Mouse (Mus musculus) Muller cell, postnatal 12 days (primary cell): ENCODE measurements around the gene Rps18.
"Not testable (repeated sequence)": the region's sequence is repeated elsewhere in the genome, so short reads cannot be mapped to it uniquely, and the experiment has no call there.

Experiments
- DNase-seq: peaks from one replicate; pipeline ENCODE4 v3.0.0-alpha.2; 2015; ENCODE audit errors: inconsistent ontology term

The Rps18 gene

DNA sequence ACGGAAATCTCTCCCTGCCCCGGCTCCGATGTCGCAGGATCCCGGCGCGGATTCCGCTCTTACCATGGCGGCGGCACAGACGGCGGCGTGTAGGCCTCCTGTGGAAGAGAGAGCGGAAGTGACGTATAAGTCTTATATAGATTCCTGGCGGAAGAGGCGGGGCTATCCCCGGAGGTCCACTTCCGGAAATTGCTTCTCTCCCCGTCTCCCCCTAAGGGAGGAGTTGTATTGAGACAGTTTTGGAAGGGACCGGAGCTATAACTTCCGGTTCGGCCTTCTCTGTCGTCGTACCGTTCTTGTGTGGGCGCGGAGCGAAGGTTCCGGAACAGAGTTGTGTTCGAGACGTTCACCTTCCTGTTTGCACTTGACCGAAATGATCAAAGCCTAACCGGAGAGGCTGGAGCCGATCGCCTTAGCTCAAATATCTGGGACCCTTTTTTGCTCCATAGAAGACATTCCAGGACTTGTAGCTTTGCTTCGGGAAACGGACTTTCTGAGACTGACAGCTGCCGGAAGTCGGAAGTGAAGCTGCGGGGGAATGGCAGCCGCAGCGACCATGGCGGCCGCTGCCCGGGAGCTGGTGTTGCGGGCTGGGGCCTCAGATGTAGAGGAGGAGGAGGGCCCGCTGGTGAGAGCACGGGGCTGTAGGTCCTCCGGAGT lies at the start of gene Rps18, which contains the start of gene Vps52:
Rps18 (minus strand) TSS at position 447 of the 660 bp plus-strand sequence.
Vps52 (plus strand) TSS at position 258 of the 660 bp plus-strand sequence.
- DNase-seq: peak; percentile 99

DNA sequence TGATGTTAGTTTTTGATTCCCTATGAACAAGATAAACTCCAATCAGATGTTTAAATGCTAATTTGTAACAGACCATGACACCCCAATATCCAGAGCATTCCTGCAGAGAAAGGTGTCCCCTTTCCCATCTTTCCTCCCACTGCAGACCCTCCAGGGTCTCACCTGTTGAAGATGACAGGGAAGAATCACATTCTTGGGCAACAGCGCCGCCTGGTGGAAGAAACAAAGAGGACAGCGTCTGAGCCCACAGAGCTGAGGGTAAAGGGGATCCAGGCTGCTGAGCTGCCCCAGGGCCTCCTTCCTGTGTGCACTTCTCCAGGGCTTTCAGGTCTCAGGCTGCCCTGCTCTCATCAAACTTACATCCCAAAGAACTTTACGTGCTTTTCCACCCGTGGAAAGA lies 47.6 kb upstream of the Rps18 start:
- no peak for DNase-seq

DNA sequence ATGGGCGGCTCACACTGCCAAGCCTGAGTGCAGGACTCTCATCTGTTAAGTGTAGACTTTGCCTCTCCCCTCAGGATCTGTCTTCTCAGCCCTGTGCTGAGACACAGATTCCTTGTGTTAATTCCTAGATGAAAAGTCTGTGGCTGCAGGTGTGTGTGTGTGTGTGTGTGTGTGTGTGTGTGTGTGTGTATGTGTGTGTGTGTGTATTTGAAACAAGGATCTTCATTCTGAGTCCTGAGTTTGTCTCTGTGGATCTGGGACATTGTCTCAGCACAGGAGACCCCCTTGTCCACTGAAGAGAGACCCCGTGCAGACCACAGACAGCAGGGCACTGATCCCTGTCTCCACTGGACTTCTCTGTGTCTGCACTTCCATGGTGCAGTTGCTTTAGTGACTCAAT lies 45.0 kb upstream of the Rps18 start:
- not testable (repeated sequence) for DNase-seq

DNA sequence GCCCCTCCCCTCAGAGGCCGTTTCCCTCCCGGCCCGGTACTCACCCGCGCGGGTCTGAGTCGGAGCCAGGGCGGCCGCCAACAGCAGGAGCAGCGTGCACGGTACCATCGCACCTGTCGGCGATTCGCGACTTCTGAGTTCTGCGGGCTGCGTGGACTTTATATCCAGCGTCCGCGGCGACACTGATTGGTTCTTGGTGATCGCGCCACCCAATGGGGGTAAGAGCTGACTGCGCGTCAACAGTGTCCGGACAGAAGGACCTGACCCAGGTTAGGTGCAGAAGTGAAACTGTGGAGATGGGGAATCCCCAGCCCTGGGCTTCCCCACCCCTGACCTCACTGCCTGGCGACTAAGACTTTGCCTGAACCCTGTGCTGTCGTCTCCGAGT lies 44.3 kb upstream of the Rps18 start, which contains the start of gene H2-K1:
H2-K1 (minus strand) TSS at position 198 of the 388 bp plus-strand sequence.
- peak; percentile 88 for DNase-seq

DNA sequence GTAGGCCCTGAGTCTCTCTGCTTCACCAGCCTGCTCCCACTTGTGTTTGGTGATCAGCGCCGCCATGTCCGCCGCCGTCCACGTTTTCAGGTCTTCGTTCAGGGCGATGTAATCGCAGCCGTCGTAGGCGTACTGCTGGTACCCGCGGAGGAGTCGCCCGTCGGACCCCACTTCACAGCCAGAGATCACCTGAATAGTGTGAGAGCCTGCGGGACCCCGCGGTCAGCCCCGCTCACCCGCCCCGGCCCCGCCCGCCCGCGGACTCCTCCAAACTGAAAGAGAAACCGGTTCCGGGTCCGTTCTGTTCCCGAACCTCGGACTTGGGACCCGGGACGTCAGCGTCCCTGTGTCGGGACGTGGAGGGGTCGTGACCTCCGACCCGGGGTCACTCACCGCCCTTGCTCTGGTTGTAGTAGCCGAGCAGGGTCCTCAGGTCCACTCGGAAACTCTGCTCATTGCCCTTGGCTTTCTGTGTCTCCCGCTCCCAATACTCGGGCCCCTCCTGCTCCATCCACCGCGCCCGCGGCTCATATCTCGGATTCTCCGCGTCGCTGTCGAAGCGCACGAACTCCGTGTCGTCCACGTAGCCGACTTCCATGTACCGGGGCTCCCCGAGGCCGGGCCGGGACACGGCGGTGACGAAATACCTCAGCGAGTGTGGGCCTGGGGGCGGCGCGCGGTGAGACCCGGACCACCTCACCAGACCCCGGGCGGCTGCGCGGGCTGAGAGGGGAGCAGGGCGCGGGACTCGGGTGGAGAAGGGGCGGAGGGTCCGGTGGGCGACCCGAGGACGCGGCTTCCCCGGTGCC lies 43.7 kb upstream of the Rps18 start:
- peak; percentile 38 for DNase-seq

DNA sequence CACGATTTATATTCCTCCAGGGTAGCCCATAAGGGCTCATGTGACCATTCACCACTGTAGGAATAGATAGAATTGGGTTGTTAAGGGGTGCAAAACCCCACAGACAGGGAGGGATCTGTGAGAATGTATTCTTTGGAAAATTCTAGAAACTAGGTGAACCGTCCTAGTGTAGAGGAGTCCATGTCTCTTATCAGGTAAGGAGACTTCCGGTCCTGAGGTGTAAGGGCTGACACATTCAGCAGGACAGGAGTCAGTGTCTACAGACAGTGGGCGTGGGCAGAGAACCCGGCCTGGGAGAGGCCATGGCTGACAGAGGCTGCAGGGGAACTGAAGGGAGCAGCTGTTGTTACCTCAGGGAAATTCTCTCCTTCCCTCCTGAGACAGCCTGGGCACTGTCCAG lies 42.9 kb upstream of the Rps18 start:
- not testable (repeated sequence) for DNase-seq

DNA sequence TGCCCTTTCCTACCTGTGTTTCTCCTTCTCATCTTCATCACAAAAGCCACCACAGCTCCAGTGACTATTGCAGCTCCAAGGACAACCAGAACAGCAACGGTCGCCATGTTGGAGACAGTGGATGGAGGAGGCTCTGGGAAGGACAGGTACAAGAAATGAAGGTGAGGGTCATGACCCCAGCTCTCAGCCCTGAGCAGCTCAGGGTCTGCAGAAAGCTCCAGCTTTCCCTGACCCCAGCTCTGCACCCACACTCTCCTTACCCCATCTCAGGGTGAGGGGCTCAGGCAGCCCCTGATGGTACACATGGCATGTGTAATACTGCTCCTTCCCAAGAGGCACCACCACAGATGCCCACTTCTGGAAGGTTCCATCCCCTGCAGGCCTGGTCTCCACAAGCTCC lies 41.2 kb upstream of the Rps18 start:
- not testable (repeated sequence) for DNase-seq

DNA sequence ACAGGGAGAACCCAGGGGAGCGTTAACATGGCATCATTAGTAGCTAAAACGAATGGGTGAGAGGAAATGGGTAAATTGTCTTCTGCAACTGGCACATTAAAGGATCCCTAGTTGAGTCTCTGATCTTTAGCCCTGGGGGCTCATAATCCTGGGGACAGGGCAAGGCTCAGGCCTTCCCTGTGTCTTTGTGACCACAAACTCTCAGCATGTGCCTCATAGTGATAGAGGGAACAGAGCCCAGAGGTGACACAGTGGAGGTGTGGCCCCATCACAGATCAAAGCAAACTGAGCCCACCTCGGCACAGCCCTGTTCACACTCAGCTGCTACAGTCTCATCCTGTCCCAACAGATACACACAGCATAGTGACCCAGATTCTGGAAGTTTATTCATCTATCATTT lies 39.9 kb upstream of the Rps18 start:
- no peak for DNase-seq

DNA sequence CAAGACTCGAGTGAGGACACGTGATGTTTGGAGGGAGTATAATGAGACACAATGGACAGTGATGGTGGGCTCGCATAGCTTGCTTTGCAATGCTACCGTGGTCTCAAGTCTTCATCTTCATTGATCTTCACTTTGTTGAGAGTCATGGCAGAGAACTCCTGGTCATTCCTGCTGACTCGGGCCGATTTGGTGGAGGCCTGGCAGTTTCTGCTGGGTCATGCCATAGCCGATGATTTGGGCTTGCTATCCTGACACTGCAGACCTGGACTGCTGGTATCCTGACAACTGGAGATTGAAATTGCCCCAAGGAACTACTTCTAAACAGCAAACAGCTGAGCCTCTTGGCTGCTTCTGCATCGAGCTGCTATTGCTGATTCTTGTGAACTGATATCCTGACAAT lies 39.2 kb upstream of the Rps18 start:
- DNase-seq: no peak

DNA sequence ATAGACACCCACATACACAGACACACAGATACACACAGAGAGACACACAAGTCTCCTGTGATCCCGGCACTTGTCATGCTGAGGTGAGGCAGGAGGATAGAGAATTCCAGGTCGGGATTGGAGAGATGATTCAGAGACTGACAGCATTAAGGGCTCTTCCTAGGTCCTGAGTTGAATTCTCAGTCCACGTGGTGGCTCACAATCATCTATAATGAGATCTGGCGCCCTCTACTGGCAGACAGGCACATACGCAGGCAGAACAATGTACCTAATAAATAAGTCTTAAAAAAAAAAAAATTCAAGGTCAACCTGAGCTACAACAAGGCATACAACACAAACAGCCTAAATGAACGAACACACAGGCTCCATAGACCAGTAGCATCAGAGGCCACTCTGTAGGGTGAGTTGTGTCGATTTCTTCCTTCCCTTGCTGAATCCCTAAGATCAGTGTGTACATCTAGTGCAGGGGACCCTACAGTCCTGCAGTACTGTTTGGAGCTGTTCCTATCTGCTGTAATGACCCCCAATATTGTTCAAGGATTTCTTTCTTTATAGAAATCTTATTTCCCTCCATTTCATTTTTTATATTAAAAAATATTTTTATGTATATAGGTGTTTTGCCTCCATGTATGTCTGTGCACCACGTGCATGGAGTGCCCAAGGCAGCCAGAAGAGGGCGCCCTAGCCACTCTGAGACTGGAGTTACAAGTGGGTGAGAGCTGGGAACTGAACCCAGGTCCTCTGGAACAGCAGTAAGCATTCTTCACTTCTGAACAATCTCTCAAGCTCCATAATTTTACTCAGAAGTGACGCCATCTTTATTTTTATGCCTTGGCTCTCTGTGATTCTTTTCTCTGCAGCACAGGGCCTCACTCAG lies 36.2 kb upstream of the Rps18 start:
- DNase-seq: peak; percentile 38

DNA sequence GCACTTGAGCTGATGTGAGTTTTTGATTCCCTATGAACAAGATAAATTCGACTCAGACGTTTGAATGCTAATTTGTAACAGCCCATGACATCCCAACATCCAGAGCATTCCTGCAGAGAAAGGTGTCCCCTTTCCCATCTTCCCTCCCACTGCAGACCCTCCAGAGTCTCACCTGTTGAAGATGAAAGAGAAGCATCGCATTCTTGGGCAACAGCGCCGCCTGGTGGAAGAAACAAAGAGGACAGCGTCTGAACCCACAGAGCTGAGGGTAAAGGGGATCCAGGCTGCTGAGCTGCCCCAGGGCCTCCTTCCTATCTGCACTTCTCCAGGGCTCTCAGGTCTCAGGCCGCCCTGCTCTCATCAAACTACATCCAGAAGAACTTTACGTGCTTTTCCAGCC lies 26.3 kb upstream of the Rps18 start:
- DNase-seq: peak; percentile 10

DNA sequence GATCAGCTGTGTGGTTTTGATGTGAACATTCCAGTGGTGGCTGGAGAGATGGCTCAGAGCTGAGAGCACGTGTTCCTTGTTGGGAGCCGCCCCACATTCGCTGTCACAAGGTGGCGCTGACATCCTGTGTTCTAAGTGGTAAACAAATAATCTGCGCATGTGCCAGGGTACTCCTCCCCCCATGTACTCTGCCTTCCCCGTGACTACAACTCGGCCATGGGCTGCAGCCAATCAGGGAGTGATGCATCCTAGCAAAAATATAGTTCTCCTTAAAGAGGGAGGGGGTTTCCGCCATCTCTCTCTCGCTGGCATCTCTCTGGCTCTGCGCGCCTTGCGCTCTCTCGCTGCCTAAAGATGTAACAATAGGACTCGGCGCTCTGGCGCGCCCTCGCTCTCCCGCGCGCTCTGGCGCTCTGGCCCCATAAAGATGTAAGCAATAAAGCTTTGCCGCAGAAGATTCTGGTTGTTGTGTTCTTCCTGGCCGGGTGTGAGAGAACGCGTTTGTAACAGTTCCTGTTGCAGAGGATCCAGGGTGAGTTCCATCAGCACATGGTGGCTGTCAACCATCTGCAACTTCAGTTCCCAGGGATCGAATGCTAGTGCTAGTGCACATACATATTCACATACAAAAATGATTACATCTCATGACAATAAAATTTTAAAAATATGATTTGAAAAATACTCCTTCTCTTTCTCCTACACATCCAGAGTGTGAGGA lies 25.6 kb upstream of the Rps18 start:
- peak; percentile 97 for DNase-seq

DNA sequence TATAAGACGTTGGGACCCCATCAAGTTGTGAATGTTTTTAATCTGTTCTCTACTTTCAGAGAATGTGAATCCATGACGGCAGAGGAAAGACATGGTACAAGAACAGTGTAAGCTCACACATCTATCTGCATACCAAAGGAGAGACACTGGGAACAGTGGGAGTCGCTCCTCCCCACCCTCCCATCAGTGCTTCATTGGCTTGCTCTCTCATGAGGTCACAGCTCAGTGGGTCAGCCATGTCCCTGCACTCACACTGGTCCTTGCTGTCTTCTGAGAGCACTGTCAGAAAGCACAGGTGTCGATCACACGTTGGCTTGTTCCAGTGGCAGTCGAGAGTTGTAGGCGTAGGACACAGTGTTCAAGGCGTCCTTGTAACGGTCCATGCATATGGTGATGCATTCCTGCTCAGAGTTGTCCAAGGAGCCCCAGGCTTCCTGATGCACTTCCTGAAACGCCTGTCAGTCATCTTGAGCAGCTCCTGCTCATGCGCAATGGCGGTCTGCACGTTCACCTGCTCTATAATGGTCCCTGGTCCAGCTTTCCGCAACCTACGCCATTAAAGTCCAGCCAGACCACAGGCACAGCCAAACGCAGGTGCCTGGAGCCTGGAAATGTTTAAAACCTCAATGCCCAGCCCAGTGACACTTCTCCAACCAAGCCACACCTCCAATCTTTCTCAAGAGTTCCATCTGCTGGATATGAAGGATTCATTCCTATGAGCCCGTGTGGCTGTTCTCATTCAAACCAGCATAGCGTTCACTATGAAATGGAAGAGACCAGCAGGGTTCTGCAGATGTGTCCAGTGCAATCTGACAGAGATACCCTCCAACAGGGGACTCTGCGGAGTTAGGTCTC lies 24.6 kb upstream of the Rps18 start:
- no peak for DNase-seq

DNA sequence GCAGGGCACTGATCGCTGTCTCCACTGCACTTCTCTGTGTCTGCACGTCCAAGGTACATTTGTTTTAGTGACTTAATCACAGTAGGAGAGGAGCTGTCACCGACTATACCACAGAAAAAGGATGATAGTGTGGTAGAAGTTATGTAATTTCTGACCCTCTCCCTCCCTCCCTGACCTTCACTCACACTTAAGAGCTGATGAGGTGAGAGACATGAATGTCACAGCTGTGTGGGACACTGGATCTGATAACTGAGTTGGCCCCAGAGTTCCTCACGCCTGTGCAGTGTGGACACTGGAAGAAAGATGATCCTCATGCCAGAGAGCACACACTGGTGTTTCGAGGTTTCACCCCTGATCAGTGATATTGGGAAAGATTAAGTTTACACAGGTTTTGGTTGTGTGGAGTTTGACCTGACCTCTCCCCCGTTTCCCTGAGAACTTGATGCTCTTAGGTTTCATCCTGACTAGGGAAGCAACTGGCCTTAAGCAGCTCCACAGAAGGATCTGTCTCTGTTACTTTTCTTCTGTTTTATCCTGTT lies 23.8 kb upstream of the Rps18 start:
- no peak for DNase-seq

DNA sequence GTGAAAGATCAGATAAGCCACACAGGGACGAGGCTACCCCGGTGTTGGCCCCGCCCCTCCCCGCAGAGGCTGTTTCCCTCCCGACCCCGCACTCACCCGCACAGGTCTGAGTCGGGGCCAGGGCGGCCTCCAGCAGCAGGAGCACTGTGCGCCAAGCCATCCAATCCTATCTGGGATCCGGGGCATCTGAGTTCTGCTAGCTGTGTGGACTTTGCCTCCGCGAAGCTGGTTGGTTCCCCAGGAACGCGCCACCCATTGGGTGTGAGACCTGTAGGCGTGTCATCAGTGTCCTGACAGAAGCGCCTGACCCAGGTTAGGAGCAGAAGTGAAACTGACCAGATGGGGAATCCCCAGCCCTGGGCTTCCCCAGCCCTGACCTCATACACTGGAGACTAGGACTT lies 22.8 kb upstream of the Rps18 start:
- DNase-seq: peak; percentile 78

DNA sequence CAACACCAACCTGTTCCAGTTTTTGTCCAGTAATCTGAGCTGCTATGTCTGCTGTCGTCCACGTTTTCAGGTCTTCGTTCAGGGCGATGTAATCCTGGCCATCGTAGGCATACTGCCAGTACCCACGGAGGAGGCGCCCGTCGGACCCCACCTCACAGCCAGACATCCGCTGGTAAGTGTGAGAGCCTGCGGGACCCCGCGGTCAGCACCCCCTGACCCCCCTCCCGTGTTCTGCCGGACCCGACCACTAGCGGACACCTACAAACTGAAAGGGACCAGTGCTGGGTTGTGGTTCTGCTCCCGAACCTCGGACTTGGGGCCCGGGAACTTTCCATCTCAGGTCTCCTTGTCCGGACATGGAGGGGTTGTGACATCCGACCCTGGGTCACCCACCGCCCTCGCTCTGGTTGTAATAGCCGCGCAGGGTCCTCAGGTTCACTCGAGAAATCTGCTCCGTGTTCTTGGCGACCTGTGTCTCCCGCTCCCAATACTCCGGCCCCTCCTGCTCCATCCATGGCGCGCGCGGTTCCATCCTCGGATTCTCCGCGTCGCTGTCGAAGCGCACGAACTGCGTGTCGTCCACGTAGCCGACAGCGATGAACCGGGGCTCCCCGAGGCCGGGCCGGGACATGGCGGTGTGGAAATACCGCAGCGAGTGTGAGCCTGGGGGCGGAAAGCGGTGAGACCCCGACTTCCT lies 22.2 kb upstream of the Rps18 start:
- DNase-seq: peak; percentile 20

DNA sequence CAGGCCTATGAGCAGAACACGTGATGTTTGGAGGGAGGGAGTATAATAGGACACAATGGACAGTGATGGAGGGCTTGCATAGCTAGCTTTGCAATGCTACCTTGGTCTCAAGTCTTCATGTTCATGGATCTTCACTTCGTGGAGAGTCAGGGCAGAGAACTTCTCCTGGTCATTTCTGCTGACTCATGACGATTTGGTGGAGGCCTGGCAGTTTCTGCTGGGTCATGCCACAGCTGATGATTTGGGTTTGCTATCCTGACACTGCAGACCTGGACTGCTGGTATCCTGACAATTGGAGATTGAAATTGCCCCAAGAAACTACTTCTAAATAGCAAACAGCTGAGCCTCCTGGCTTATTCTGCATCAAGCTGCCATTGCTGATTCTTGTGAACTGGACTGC lies 17.8 kb upstream of the Rps18 start:
- DNase-seq: no peak

DNA sequence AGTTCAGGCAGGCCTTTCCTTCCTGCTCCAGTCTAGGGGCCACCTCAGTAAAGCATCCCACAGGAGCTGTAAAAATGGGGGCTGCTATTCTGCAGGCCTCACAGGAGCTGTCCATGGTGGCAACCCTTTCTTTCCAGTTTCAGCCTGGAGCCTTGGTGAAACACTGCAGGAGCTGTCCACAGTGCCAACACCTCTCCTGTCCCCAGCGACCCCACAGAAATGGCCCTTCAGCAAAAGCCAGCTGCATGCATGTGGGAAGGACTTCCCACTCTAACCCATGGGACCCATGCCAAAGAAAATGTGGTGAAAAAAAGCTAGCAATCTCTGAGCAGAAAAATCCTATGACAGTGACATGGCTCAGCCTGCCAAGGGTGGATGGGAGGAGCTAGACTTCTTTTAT lies 16.9 kb upstream of the Rps18 start:
- peak; percentile 40 for DNase-seq

DNA sequence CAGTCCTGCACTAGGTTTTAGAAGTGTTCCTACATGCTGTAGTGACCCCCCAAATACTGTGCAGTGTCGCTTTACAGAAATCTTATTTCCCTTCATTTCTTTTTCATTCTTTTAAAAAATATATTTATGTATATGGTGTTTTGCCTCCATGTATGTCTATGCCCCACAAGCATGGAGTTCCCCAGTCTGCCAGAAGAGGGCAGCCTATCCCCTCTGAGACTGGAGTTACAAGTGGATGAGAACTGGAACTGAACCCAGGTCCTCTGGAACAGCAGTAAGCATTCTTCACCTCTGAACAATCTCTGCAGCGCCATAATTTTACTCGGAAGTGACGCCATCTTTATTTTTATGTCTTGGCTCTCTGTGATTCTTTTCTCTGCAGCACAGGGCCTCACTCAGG lies 13.6 kb upstream of the Rps18 start:
- no peak for DNase-seq

DNA sequence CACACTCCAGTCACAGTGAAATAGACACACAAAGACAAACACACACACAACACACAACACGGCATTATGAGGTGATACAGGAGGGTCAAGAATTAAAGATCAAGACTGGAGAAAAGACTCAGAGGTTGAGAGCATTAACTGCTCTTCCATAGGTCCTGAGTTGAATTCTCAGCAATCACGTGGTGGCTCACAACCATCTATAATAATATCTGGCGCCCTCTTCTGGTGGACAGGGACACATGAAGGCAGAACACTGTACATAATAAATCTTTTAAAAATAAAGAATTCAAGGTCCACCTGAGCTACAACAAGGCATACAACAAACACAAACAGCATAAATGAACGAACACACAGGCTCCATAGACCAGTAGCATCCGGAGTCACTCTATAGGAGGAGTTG lies 13.1 kb upstream of the Rps18 start:
- DNase-seq: no peak
